Mouse (Mus musculus): Measurements from ENCODE around the gene Dlx5. TPM values are rescaled to one million over a fixed set of nuclear protein-coding genes. Genes with fewer than 3 reads are reported as not detected.

The Dlx5 gene
- total RNA-seq, 2 experiments from 2014 or later: 0.25 to 0.45 TPM

Other genes with a start within 250 kb of the Dlx5 start
- under 1 TPM in 1 of 2 experiments, not detected in 1; 0.27 TPM for gene Dlx6, start 18.8 kb downstream of the Dlx5 start, total RNA-seq (2021)
- gene Sdhaf3, start 73.9 kb upstream of the Dlx5 start, total RNA-seq (2021): 1 to 10 TPM; 3.8 to 4.0 TPM

Measured in heart, postnatal 10 days (tissue).